Mouse (Mus musculus) heart, postnatal 0 days (tissue): ENCODE data around the gene Ypel1. TPM values are rescaled to one million over a fixed set of nuclear protein-coding genes. Genes with fewer than 3 reads are reported as not detected.
A peak's percentile ranks its signal among the peaks of the same experiment; 100 is the strongest.

Experiments used
- ATAC-seq: fragments of 200-750 bp; cut with Nextera tagmentation; 2 replicates; pipeline ENCODE4 v1.8.0; 2017; ENCODE audit warnings: low read depth, moderate number of reproducible peaks, moderate library complexity; ENCODE audit not compliant: insufficient read depth
- DNase-seq: peaks from one replicate; pipeline ENCODE4 v3.0.0-alpha.2; 2016; ENCODE audit warnings: low spot score
- H3K27ac ChIP-seq: fragments of 300-500 bp; sonication (generic); 2 replicates; pipeline ENCODE4 v1.5.1; 2014; ENCODE audit warnings: low read depth, mild to moderate bottlenecking
- H3K27me3 ChIP-seq: fragments of 300-500 bp; sonication (generic); 2 replicates; pipeline ENCODE4 v1.6.1; 2014; ENCODE audit warnings: low read length, mixed read lengths; ENCODE audit not compliant: control insufficient read depth, insufficient read depth
- H3K36me3 ChIP-seq: fragments of 300-500 bp; sonication (generic); replicated peaks from 2 replicates; pipeline ENCODE4 v1.6.1; 2014; ENCODE audit warnings: low read length, mixed read lengths; ENCODE audit not compliant: control insufficient read depth, insufficient read depth
- H3K4me1 ChIP-seq: fragments of 300-500 bp; sonication (generic); 2 replicates; pipeline ENCODE4 v1.6.1; 2014; ENCODE audit warnings: antibody characterized with exemption; ENCODE audit not compliant: control insufficient read depth, insufficient read depth
- H3K4me2 ChIP-seq: fragments of 300-500 bp; sonication (generic); 2 replicates; pipeline ENCODE4 v1.6.1; 2014; ENCODE audit warnings: low read depth, mild to moderate bottlenecking, low read length, moderate library complexity
- H3K4me3 ChIP-seq: fragments of 300-500 bp; sonication (generic); 2 replicates; pipeline ENCODE4 v1.5.1; 2014; ENCODE audit warnings: low read depth, low read length
- H3K9ac ChIP-seq: fragments of 300-500 bp; sonication (generic); replicated peaks from 2 replicates; pipeline ENCODE4 v1.6.1; 2014; ENCODE audit warnings: low read depth, low read length, mixed read lengths
- H3K9me3 ChIP-seq: fragments of 300-500 bp; sonication (generic); replicated peaks from 2 replicates; pipeline ENCODE4 v1.6.1; 2016; ENCODE audit warnings: low read length; ENCODE audit not compliant: control insufficient read depth
- CTCF ChIP-seq: IDR thresholded peaks from 2 replicates; pipeline ENCODE4 v1.5.1; 2016; ENCODE audit warnings: antibody characterized with exemption, control low read depth, low read depth
- EP300 ChIP-seq: IDR thresholded peaks from 2 replicates; pipeline ENCODE4 v1.6.1; 2016; ENCODE audit warnings: antibody characterized with exemption, low read depth
- WGBS: fragments of 180-500 bp; shearing (Covaris S2); extraction: QIAGEN DNeasy Blood & Tissue Kit; methylation state at CpG from one replicate; pipeline ENCODE4 v1.1.7; 2014; 5-methylcytosine and 5-hydroxymethylcytosine counted together
- polyA plus RNA-seq: library from polyadenylated mRNA; unstranded; fragments of >200 nt; fragmentation: Nextera tagmentation; extraction: Ambion mirVana; gene quantifications from 2 replicates; pipeline ENCODE4 v1.2.1, GENCODE M21; 2015
- total RNA-seq: library from RNA; depleted of rRNA; stranded (reverse); fragments of >200 nt; gene quantifications from 2 replicates; pipeline ENCODE4 v1.2.3, GENCODE M21; 2014; ENCODE audit warnings: low replicate concordance

Gene Ypel1
- total and polyA plus RNA-seq, 2 experiments from 2014 or later, result 3.5 to 7.5 TPM

- DNase-seq, result no peak
- no peak overlapping the region for H3K27ac ChIP-seq
- H3K36me3 ChIP-seq, result no peaks in the 10 kb centered on the region
- H3K27me3 ChIP-seq, result no peaks in the 10 kb centered on the region
- TF ChIP-seq EP300 (no peak), CTCF (no peak)
- no peak overlapping the region for H3K9ac ChIP-seq
- no peak overlapping the region for H3K4me2 ChIP-seq
- no peak overlapping the region for H3K4me3 ChIP-seq
- no peak for ATAC-seq
- no peaks in the 10 kb centered on the region for H3K9me3 ChIP-seq
- no peaks in the 10 kb centered on the region for H3K4me1 ChIP-seq
Observed at GRCm38 (mm10) chr16:17076869-17077268, 7.4 kb downstream of the Ypel1 start.

- WGBS, result 48% methylated on average over 7 of the region's 7 CpGs
- no peaks in the 10 kb centered on the region for H3K9me3 ChIP-seq
- H3K4me1 ChIP-seq, result no peaks in the 10 kb centered on the region
- ATAC-seq, result no peak
- no peak overlapping the region for H3K4me2 ChIP-seq
- no peak for TF ChIP-seq EP300
- no peak for TF ChIP-seq CTCF
- H3K4me3 ChIP-seq, result no peak overlapping the region
- no peak for DNase-seq
- peaks cover 6% of the 10 kb centered on the region; the same call in 1 of the 2 replicates for H3K36me3 ChIP-seq
- no peak overlapping the region for H3K27ac ChIP-seq
- H3K27me3 ChIP-seq, result no peaks in the 10 kb centered on the region
- no peak overlapping the region for H3K9ac ChIP-seq
Observed at GRCm38 (mm10) chr16:17078101-17078500, 8.6 kb downstream of the Ypel1 start.

GRCm38 (mm10) chr16:17082121-17082792 lies 12.8 kb downstream of the Ypel1 start:
- Histone ChIP-seq H3K4me3 (no peak overlapping the region), H3K4me1 (0 out of 2 replicates have a peak, but pooled peaks cover 6% of the 10 kb centered on the region), H3K27ac (no peak overlapping the region), H3K36me3 (peaks cover 34% of the 10 kb centered on the region), H3K9me3 (no peaks in the 10 kb centered on the region), H3K4me2 (no peak overlapping the region), H3K9ac (no peak overlapping the region), H3K27me3 (no peaks in the 10 kb centered on the region)
- 70% methylated on average over 6 of the region's 6 CpGs for WGBS
- TF ChIP-seq CTCF (no peak), EP300 (no peak)
- ATAC-seq (no peak), DNase-seq (no peak)

GRCm38 (mm10) chr16:17085636-17086035 lies 16.1 kb downstream of the Ypel1 start:
- Histone ChIP-seq H3K9me3 (no peaks in the 10 kb centered on the region), H3K4me3 (no peak overlapping the region), H3K4me2 (no peak overlapping the region), H3K9ac (no peak overlapping the region), H3K27ac (no peak overlapping the region), H3K4me1 (0 out of 2 replicates have a peak, but pooled peaks cover 6% of the 10 kb centered on the region), H3K27me3 (no peaks in the 10 kb centered on the region), H3K36me3 (peaks cover 68% of the 10 kb centered on the region)
- WGBS, result 60% methylated on average over 4 of the region's 4 CpGs
- ATAC-seq, result peak; percentile 18; the same call in 1 of the 2 replicates
- DNase-seq, result peak; percentile 12
- TF ChIP-seq CTCF (no peak), EP300 (no peak)

- Histone ChIP-seq H3K27me3 (no peaks in the 10 kb centered on the region), H3K27ac (no peak overlapping the region), H3K4me3 (no peak overlapping the region), H3K9ac (no peak overlapping the region), H3K9me3 (no peaks in the 10 kb centered on the region), H3K4me1 (0 out of 2 replicates have a peak, but pooled peaks cover 6% of the 10 kb centered on the region), H3K4me2 (no peak overlapping the region), H3K36me3 (peaks cover 74% of the 10 kb centered on the region)
- 70% methylated on average over 3 of the region's 3 CpGs for WGBS
- DNase-seq (no peak), ATAC-seq (no peak)
- TF ChIP-seq EP300, result no peak
- TF ChIP-seq CTCF, result no peak
Observed at GRCm38 (mm10) chr16:17086241-17086640, 16.7 kb downstream of the Ypel1 start.

- Histone ChIP-seq H3K36me3 (peaks cover 79% of the 10 kb centered on the region), H3K4me3 (no peak overlapping the region), H3K9ac (no peak overlapping the region), H3K4me1 (0 out of 2 replicates have a peak, but pooled peaks cover 6% of the 10 kb centered on the region), H3K9me3 (no peaks in the 10 kb centered on the region), H3K4me2 (no peak overlapping the region), H3K27ac (no peak overlapping the region), H3K27me3 (no peaks in the 10 kb centered on the region)
- no peak for TF ChIP-seq EP300
- no peak for TF ChIP-seq CTCF
- ATAC-seq (no peak), DNase-seq (no peak)
- 68% methylated on average over 13 of the region's 13 CpGs for WGBS
Observed at GRCm38 (mm10) chr16:17086669-17087193, 17.2 kb downstream of the Ypel1 start.
